Mouse (Mus musculus) kidney, postnatal 25 days (tissue): ENCODE data around the gene Stk31.
"Not testable (repeated sequence)": the region's sequence is repeated elsewhere in the genome, so short reads cannot be mapped to it uniquely, and the experiment has no call there.

Experiments used
- DNase-seq, 2 experiments: peaks; one replicate each; pipeline ENCODE4 v3.0.0; 2021; ENCODE audit warnings: mixed read lengths in 2 of 2

Gene Stk31

GRCm38 (mm10) chr6:49395316-49395715 is at the start of gene Stk31:
Stk31 (plus strand) TSS chr6:49395604.
- peak; percentile 19 to 46 for DNase-seq

GRCm38 (mm10) chr6:49349826-49350225 is 45.6 kb upstream of the Stk31 start:
- DNase-seq: peak; percentile 92 to 94

- DNase-seq: no peak
Measured at GRCm38 (mm10) chr6:49354613-49355012, 40.8 kb upstream of the Stk31 start.

- no peak for DNase-seq
Measured at GRCm38 (mm10) chr6:49355171-49355570, 40.2 kb upstream of the Stk31 start.

GRCm38 (mm10) chr6:49360420-49360819 is 35.0 kb upstream of the Stk31 start:
- DNase-seq: no peak

GRCm38 (mm10) chr6:49367159-49368054 is 28.0 kb upstream of the Stk31 start, which contains the start of gene Fam221a:
Fam221a (plus strand) TSS chr6:49367739.
- peak; percentile 90 to 94 for DNase-seq

- DNase-seq: no peak
Measured at GRCm38 (mm10) chr6:49368212-49368611, 27.2 kb upstream of the Stk31 start.

GRCm38 (mm10) chr6:49372705-49373104 is 22.7 kb upstream of the Stk31 start:
- DNase-seq: no peak

GRCm38 (mm10) chr6:49373943-49374342 is 21.5 kb upstream of the Stk31 start:
- DNase-seq: no peak

- DNase-seq: no peak
Measured at GRCm38 (mm10) chr6:49378328-49378727, 17.1 kb upstream of the Stk31 start.

- no peak for DNase-seq
Measured at GRCm38 (mm10) chr6:49394276-49394675, 1.1 kb upstream of the Stk31 start.

GRCm38 (mm10) chr6:49397466-49397865 is 2.1 kb downstream of the Stk31 start:
- DNase-seq: peak in 1 of 2 experiments; percentile 11

- DNase-seq: no peak
Measured at GRCm38 (mm10) chr6:49398365-49398764, 3.0 kb downstream of the Stk31 start.

- DNase-seq: no peak
Measured at GRCm38 (mm10) chr6:49410830-49411229, 15.4 kb downstream of the Stk31 start.

GRCm38 (mm10) chr6:49412967-49413366 is 17.6 kb downstream of the Stk31 start:
- DNase-seq: not testable (repeated sequence)

- no peak for DNase-seq
Measured at GRCm38 (mm10) chr6:49415971-49416370, 20.6 kb downstream of the Stk31 start.

- DNase-seq: no peak
Measured at GRCm38 (mm10) chr6:49437306-49437705, 41.9 kb downstream of the Stk31 start.

GRCm38 (mm10) chr6:49458112-49458511 is 62.7 kb downstream of the Stk31 start:
- DNase-seq: no peak

- no peak for DNase-seq
Measured at GRCm38 (mm10) chr6:49483205-49483604, 87.8 kb downstream of the Stk31 start.

- DNase-seq: no peak
Measured at GRCm38 (mm10) chr6:49491526-49491925, 96.1 kb downstream of the Stk31 start.

GRCm38 (mm10) chr6:49519053-49519452 is 123.6 kb downstream of the Stk31 start:
- DNase-seq: peak; percentile 74 to 80
